Mouse (Mus musculus) MN1 (cell line): ENCODE results near the gene Serf2.

Experiments used
- DNase-seq: peaks from one replicate; pipeline ENCODE4 v3.0.0-alpha.2; 2016; ENCODE audit warnings: low spot score

Serf2 gene

GRCm38 (mm10) chr2:121505942-121506882 is 57.2 kb downstream of the Serf2 start, which contains the start of the genes Mfap1a and Wdr76:
TSS of gene Mfap1a (minus strand) at chr2:121506665.
TSS of gene Wdr76 (plus strand) at chr2:121506723.
- peak; percentile 89 for DNase-seq

GRCm38 (mm10) chr2:121507173-121507950 is 58.4 kb downstream of the Serf2 start:
- no peak for DNase-seq
